Mouse (Mus musculus) kidney, postnatal 14 days (tissue): ENCODE measurements around the gene Pde4b.

Experiments used
- DNase-seq: peaks from one replicate; pipeline ENCODE4 v3.0.0; 2022; ENCODE audit warnings: mixed read lengths

Gene Pde4b

GRCm38 (mm10) chr4:102408938-102409337 is 321.6 kb downstream of the Pde4b start:
- no peak for DNase-seq

GRCm38 (mm10) chr4:102413101-102413500 is 325.8 kb downstream of the Pde4b start:
- no peak for DNase-seq

GRCm38 (mm10) chr4:102413794-102414193 is 326.5 kb downstream of the Pde4b start:
- no peak for DNase-seq

GRCm38 (mm10) chr4:102414610-102415009 is 327.3 kb downstream of the Pde4b start:
- DNase-seq, result no peak

GRCm38 (mm10) chr4:102420794-102421397 is 333.6 kb downstream of the Pde4b start:
- DNase-seq, result no peak

GRCm38 (mm10) chr4:102421398-102421859 is 334.1 kb downstream of the Pde4b start:
- DNase-seq, result no peak

- DNase-seq, result no peak
These were observed 336.8 kb downstream of the Pde4b start for GRCm38 (mm10) chr4:102424104-102424503.

GRCm38 (mm10) chr4:102425422-102425821 is 338.1 kb downstream of the Pde4b start:
- DNase-seq, result no peak

GRCm38 (mm10) chr4:102429730-102430341 is 342.5 kb downstream of the Pde4b start:
- no peak for DNase-seq

- DNase-seq, result peak; percentile 21
These were observed 344.9 kb downstream of the Pde4b start for GRCm38 (mm10) chr4:102432040-102432782.

- DNase-seq, result peak; percentile 34
These were observed 352.2 kb downstream of the Pde4b start for GRCm38 (mm10) chr4:102439401-102440118.

GRCm38 (mm10) chr4:102440119-102440481 is 352.8 kb downstream of the Pde4b start:
- DNase-seq, result no peak

- DNase-seq, result no peak
These were observed 356.2 kb downstream of the Pde4b start for GRCm38 (mm10) chr4:102443533-102443932.

- DNase-seq, result no peak
These were observed 357.2 kb downstream of the Pde4b start for GRCm38 (mm10) chr4:102444501-102444900.

GRCm38 (mm10) chr4:102446160-102446945 is 359.0 kb downstream of the Pde4b start:
- DNase-seq, result no peak

GRCm38 (mm10) chr4:102456426-102456825 is 369.1 kb downstream of the Pde4b start:
- DNase-seq, result peak; percentile 31

GRCm38 (mm10) chr4:102459216-102459999 is 372.1 kb downstream of the Pde4b start:
- peak; percentile 24 for DNase-seq

GRCm38 (mm10) chr4:102478104-102478503 is 390.8 kb downstream of the Pde4b start:
- peak; percentile 71 for DNase-seq

- DNase-seq, result no peak
These were observed 391.5 kb downstream of the Pde4b start for GRCm38 (mm10) chr4:102478860-102479259.

GRCm38 (mm10) chr4:102480830-102481484 is 393.6 kb downstream of the Pde4b start:
- DNase-seq, result peak; percentile 46
